Mouse (Mus musculus) E14TG2a.4 (cell line): ENCODE data around the gene 0610030E20Rik.

Experiments
- H3K27me3 ChIP-seq: 2 replicates; pipeline ENCODE4 v1.6.1; 2014; ENCODE audit warnings: low read length, control low read depth; ENCODE audit not compliant: insufficient read depth
- H3K36me3 ChIP-seq: 2 replicates; pipeline ENCODE4 v1.6.1; 2014; ENCODE audit warnings: low read length, control low read depth; ENCODE audit not compliant: insufficient read depth
- H3K4me1 ChIP-seq: replicated peaks from 2 replicates; pipeline ENCODE4 v1.6.1; 2014; ENCODE audit warnings: low read depth, low read length, control low read depth
- H3K4me3 ChIP-seq: replicated peaks from 2 replicates; pipeline ENCODE4 v1.5.1; 2014; ENCODE audit warnings: mild to moderate bottlenecking, low read length
- H3K9me3 ChIP-seq: 2 replicates; pipeline ENCODE4 v1.6.1; 2014; ENCODE audit warnings: low read length, control low read depth
- CTCF ChIP-seq: conservative IDR thresholded peaks from 2 replicates; pipeline ENCODE4 v1.5.1; 2014; ENCODE audit warnings: low read length
- NANOG ChIP-seq: IDR thresholded peaks from 2 replicates; pipeline ENCODE4 v1.6.1; 2014; ENCODE audit warnings: borderline replicate concordance, low read length, mixed read lengths
- POU5F1 ChIP-seq: IDR thresholded peaks from 2 replicates; pipeline ENCODE4 v1.6.1; 2014; ENCODE audit warnings: low read length, borderline replicate concordance

Gene 0610030E20Rik

DNA sequence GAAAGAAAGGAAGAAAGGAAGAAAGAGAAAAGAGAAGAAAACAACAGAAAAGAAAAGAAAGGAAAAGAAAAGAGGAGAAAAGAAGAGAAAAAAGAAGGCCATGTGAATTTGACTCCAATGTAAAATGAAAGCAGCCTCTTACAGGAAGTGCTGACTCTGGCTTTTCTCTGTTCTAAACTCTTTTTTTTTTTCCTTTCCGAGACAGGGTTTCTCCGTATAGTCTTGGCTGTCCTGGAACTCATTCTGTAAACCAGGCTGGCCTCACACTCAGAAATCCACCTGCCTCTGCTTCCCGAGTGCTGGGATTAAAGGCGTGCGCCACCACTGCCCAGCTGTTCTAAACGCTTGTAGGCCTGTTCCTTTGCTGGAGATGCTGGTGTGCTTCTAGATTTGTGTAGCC is 35.4 kb downstream of the 0610030E20Rik start:
- no peaks in the 10 kb centered on the region for H3K36me3 ChIP-seq
- no peak overlapping the region for H3K4me3 ChIP-seq
- H3K4me1 ChIP-seq = peaks cover 9% of the 10 kb centered on the region; the same call in 1 of the 2 replicates
- H3K27me3 ChIP-seq = peaks cover 56% of the 10 kb centered on the region
- no peak for TF ChIP-seq POU5F1
- no peak for TF ChIP-seq CTCF
- TF ChIP-seq NANOG = no peak
- no peaks in the 10 kb centered on the region for H3K9me3 ChIP-seq

DNA sequence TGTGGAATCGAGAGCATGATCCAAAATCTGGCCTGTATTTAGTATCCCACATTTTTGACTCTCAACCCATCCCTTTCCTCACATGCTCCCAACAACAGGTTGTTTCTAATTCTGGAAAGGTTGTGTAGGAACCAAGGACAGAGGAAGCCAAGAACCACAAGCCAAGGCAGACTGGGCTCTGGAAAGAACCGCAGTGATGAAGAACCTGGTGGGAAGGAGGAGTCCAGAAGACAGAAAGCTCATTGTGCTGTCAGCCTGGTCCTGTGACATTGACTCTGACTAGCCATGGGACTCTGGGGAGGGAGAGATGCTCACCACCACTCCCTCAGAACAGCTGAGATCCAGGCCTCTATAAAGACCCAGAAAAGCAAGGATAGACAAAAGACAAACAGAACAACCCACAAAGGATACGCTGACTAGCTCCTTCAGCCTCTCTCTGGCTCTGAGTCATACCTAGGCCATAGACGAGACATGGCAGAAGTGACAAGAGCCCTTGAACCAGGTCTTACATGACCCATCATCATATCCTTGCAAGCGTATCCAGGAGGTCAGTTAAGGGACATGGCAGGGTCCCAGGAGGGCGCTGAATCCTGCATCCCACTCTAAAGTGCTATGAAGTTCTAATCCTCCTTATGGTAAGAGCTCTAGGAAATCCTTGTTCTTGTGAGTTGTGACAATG is 36.2 kb downstream of the 0610030E20Rik start:
- Histone ChIP-seq H3K4me3 (no peak overlapping the region), H3K4me1 (peaks cover 9% of the 10 kb centered on the region; the same call in 1 of the 2 replicates), H3K27me3 (peaks cover 58% of the 10 kb centered on the region), H3K36me3 (no peaks in the 10 kb centered on the region), H3K9me3 (no peaks in the 10 kb centered on the region)
- no peak for TF ChIP-seq CTCF
- no peak for TF ChIP-seq POU5F1
- no peak for TF ChIP-seq NANOG

DNA sequence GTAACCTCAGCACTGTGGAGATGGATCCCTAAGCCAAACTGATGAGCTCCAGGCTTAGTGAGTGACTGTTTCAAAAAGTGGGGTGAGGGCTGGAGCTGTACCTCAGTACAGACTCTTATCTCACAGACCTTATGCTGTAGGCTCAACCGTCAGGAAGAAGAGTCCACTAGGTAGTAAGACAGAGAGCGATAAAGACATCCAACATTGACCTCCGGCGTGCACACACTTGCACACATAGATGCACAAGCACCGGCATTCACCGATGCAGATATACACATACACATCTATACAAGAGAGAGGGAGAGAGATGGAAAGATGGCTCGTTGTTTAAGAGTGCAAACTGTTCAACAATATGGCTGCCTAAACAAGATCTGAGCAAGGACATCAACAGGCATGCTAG is 36.8 kb downstream of the 0610030E20Rik start:
- H3K36me3 ChIP-seq = no peaks in the 10 kb centered on the region
- TF ChIP-seq CTCF = no peak
- TF ChIP-seq NANOG = no peak
- no peak for TF ChIP-seq POU5F1
- no peaks in the 10 kb centered on the region for H3K9me3 ChIP-seq
- H3K4me3 ChIP-seq = no peak overlapping the region
- peaks cover 58% of the 10 kb centered on the region for H3K27me3 ChIP-seq
- peaks cover 9% of the 10 kb centered on the region; the same call in 1 of the 2 replicates for H3K4me1 ChIP-seq

DNA sequence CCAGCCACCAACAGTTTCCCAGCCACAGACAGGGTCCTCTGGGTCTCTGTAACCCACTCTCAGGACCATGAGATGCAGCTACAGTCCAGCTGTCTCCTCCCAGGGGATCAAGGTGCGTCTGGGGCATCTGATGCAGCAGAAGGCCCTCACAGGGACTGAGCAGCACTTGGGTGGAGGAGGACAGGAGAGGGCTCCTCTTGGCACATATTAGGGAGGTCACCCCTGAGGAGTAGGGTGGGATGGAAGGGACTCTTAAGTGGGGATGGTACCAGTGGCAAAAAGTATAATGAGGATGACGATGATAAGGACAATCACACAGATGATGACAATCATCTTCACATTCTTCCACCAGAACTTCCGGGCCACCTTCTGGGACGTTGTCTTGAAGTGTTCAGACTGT is 38.1 kb downstream of the 0610030E20Rik start:
- Histone ChIP-seq H3K4me3 (no peak overlapping the region), H3K4me1 (peaks cover 13% of the 10 kb centered on the region), H3K27me3 (peaks cover 52% of the 10 kb centered on the region), H3K36me3 (no peaks in the 10 kb centered on the region), H3K9me3 (no peaks in the 10 kb centered on the region)
- TF ChIP-seq POU5F1 (no peak), CTCF (no peak), NANOG (no peak)

DNA sequence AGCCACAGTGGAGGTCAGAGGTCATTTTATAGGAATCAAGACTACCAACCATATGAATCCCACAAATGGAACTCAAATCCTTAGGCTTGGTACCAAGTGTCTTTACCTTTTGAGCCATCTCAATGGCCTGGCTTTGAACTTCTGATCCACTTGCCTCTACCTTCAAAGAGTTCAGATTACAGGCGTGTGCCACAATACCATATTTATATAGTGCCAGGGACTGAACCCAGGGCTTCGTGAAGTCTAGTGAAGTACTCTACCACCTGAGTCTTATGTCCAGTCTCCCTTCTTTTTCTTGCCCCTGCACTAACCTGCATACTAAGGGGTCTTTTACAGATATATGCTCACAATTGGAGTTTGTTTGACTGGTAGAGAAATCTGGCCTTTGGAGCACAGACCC is 39.4 kb downstream of the 0610030E20Rik start:
- no peaks in the 10 kb centered on the region for H3K36me3 ChIP-seq
- TF ChIP-seq NANOG = no peak
- no peak for TF ChIP-seq POU5F1
- no peak for TF ChIP-seq CTCF
- H3K9me3 ChIP-seq = no peaks in the 10 kb centered on the region
- no peak overlapping the region for H3K4me3 ChIP-seq
- peaks cover 24% of the 10 kb centered on the region for H3K4me1 ChIP-seq
- H3K27me3 ChIP-seq = peaks cover 40% of the 10 kb centered on the region

DNA sequence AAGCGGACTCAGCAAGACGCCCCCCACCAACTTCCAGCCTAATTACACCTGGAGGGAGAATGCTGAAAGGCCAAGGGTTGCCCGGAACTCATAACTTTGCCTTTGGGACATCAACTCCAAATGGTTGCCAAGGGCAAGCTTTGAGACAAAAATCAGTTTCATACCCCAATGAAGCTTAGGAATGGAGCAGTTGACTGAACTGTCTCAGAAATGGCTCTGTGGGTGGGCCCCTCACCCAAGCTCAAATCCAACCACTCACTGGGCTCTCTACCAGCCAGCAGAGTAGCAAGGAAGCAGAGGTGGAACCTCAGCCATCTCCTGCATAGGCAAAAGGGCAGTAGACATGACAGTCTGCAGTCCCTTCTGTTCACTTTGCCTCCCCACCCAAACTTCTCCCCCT is 40.7 kb downstream of the 0610030E20Rik start:
- TF ChIP-seq NANOG (no peak), POU5F1 (no peak), CTCF (no peak)
- no peaks in the 10 kb centered on the region for H3K9me3 ChIP-seq
- peaks cover 24% of the 10 kb centered on the region for H3K4me1 ChIP-seq
- no peaks in the 10 kb centered on the region for H3K36me3 ChIP-seq
- H3K4me3 ChIP-seq = no peak overlapping the region
- peaks cover 31% of the 10 kb centered on the region for H3K27me3 ChIP-seq

DNA sequence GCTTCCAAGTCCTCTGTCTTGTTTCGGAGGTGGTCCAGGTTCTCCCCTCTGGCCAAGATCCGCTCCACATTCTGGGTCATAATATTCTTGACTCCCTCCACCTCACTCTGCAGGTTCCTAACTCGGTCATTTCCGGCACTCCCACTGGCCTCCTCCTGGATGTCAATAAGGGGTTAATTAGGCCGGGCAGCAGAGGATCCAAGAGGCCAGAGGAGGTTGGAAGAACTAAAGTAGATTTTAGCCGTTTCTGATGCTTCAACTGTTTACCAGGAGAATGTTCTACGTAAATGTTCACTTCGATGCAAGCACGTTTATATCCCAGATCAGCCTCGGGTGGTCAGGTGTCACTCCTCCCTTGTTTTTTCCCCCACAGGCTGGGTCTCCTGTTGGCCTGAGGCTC is 41.1 kb downstream of the 0610030E20Rik start:
- H3K36me3 ChIP-seq = no peaks in the 10 kb centered on the region
- no peak for TF ChIP-seq POU5F1
- no peak for TF ChIP-seq NANOG
- TF ChIP-seq CTCF = no peak
- no peak overlapping the region for H3K4me3 ChIP-seq
- H3K4me1 ChIP-seq = peaks cover 24% of the 10 kb centered on the region
- no peaks in the 10 kb centered on the region for H3K9me3 ChIP-seq
- peaks cover 27% of the 10 kb centered on the region for H3K27me3 ChIP-seq

DNA sequence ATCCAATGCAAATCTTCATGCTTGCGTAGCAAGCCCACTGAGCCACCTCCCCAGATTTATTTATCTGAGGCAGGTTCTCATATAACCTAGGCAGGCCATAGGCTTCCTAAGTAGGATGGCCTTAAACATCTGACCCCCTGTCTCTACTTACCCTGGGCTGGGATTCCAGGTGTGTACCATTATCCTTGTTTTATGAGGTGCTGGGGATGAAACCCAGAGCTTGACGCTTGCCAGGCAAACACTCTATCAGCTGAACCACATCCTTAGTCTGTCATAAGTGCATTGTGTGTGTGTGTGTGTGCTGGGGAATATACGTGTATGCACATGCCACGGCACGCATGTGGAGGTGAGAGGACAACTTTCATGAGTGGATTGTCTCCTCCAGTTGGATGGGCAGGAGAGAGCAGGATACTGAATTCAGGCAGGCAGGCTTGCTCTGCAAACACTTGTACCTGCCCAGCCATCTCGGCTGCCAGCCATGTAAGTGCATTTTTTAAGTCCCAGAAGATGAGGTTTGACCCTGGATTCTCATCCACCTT is 41.7 kb downstream of the 0610030E20Rik start:
- Histone ChIP-seq H3K9me3 (no peaks in the 10 kb centered on the region), H3K36me3 (no peaks in the 10 kb centered on the region), H3K4me1 (peaks cover 24% of the 10 kb centered on the region), H3K27me3 (peaks cover 24% of the 10 kb centered on the region), H3K4me3 (no peak overlapping the region)
- TF ChIP-seq CTCF (no peak), POU5F1 (no peak), NANOG (no peak)

DNA sequence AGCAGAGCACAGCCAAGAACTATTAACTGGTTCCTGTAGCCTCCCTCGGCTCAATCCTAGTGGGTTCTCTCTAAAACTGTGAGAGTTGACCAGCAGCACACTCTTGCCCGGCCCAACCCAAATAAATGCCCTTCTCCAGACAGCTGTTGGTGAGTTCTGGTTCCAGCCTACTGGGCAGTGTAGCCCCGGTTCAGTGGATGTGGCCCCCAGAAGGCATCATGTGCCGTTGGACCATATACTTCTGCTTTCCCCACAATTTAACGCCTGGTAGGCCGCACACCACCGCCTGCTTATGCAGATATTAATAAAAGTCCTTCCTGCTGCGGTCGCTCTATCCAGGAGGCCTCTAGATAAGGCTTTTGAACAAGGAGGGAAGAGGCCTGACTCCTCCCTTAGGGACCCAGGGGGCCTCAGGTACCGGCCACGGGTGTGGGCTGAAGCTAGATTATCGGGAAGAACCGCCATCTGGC is 42.4 kb downstream of the 0610030E20Rik start:
- Histone ChIP-seq H3K4me3 (peak overlapping the region; percentile 76), H3K4me1 (peaks cover 24% of the 10 kb centered on the region), H3K27me3 (peaks cover 24% of the 10 kb centered on the region), H3K9me3 (no peaks in the 10 kb centered on the region), H3K36me3 (no peaks in the 10 kb centered on the region)
- no peak for TF ChIP-seq NANOG
- no peak for TF ChIP-seq CTCF
- TF ChIP-seq POU5F1 = no peak
